Mouse (Mus musculus): ENCODE measurements around the gene Pik3r3. TPM values are rescaled to one million over a fixed set of nuclear protein-coding genes. Genes with fewer than 3 reads are reported as not detected.

Pik3r3 gene
- total RNA-seq (2015; ENCODE audit: low replicate concordance) (not detected in 2 replicates), total RNA-seq (2017; ENCODE audit: low replicate concordance) (0.26 and 0.84 TPM in 2 replicates)

DNA sequence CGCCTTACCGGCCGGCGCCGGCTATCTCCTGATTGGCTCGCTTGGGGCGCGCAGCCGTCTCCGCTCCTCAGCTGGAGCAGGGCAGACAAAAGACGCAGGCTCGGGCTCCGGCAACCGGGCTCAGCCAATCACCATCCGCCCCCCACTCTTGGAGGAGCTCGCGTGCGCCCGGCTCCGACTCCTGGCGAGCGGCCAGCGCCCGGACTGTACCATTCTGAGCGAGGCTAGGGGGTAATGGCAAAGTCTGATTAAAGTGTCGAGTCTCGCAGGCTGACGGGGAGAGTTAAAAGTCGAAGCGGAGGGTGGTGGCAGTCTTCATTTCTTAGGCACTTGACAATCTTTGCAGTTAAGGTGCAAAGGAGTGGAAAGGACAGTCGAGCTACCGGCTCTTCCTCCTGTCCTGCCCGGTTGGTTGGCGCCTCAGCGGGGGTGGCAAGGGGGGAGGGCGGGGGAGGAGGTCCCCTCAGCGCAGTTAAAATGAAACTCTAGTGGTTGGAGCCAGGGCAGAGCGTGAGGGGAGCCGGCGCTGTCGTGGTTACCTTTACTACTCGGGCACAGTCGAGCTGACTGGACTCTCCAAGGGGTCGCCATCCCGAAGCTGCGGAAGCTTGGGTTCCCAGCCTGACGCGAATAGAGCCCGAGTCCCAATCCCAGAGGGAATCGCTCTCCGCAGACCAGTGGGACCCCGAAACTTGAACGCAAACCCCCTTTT, at the start of gene Pik3r3:
Pik3r3 (plus strand) TSS at position 479 of the 712 bp plus-strand sequence.
- ATAC-seq (replicated peaks; ENCODE audit: low FRiP score, poor library complexity, severe bottlenecking), result peak; percentile 99

DNA sequence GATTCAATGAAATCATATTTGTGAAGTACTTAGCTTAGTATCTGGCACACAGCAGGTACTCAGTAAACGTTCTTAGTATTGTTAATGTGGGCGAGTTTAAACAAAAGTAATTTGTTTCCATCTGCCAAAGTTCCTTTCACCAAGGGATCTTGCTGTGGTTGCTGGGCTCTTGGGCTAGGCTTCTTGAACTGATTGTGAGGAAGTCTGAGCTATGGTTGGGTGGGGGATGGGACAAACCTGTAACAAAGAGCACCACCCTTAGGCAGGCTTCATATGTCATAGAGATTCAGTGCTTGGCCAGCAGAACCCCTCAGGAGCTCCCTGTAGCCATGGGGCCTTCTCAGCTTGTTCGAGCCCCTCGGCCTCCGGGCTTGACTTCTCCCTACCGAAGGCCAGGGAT, 48.3 kb upstream of the Pik3r3 start, which contains the start of the genes 1700042G07Rik and Gm49337:
1700042G07Rik (plus strand) TSS at position 301 of the 400 bp plus-strand sequence.
Gm49337 (plus strand) TSS at position 313 of the 400 bp plus-strand sequence.
- no peak for ATAC-seq (replicated peaks; ENCODE audit: low FRiP score, poor library complexity, severe bottlenecking)

DNA sequence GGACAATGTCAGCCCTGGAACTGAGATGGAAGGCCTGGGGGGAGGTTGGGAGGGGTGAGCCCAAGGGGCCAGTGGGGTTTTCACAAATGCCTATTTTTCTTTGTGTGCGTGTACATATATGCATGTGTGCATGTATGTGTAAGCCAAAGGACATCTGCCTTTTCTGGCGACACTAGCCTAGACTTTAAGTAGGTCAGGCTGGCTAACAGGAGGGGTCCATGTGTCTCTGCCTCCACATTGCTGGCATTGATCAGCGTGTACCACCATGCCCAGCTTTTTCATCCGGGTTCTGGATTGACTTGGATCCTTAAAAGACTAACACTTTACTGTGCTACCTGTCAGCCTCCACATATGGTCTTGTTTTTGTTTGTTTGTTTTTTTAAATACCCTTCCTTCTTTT, 47.7 kb upstream of the Pik3r3 start:
- no peak for ATAC-seq (replicated peaks; ENCODE audit: low FRiP score, poor library complexity, severe bottlenecking)

DNA sequence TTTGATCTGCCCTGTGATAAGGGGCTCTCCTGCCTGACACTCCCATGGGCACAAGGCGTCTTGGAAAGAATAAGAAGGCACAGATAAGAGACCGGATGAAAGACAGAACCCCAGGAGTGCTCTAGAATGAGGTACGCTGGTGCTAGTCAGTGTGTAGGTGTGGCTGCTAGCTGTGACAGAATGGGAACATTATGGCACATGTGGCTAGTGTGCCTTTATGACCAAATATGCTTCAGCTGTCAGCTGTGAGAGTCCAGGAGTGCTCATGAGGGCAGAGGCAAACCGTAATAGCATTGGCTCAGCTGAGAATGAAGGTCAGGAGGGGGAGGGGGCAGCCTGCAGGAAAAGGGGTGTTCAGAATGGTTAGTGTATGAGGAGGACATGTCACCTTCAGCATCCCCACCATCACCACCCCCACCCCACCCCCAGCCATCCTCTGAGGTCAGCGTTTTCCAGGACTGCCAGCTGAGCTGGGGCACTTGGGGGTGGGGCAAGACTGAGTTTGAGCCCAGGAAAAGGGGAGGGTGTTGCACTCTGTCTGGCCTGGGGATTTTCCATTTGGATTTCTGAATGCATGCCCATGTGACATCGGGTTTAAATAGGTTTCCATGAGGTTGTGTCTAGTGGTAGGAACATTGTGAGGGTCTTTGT, 46.8 kb upstream of the Pik3r3 start:
- no peak for ATAC-seq (replicated peaks; ENCODE audit: low FRiP score, poor library complexity, severe bottlenecking)

DNA sequence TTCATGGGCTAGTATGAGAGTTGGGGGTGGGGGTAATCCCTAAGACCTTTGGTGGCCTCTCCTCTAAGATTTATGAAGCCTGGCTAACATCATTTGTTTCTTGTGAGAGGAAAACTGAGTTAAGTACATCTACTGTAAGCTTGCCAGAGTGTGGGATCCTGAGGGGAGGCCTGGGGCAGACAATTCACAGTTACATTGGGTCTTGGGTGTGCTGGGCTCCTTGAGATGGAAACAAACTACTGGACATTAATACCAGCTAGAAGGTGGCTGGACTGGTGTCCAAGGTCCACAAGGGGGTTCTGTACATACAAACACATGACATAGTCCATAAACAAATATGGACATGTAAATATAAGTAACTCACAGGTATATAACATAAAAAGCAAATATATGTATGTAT, 46.3 kb upstream of the Pik3r3 start:
- ATAC-seq (replicated peaks; ENCODE audit: low FRiP score, poor library complexity, severe bottlenecking), result no peak

DNA sequence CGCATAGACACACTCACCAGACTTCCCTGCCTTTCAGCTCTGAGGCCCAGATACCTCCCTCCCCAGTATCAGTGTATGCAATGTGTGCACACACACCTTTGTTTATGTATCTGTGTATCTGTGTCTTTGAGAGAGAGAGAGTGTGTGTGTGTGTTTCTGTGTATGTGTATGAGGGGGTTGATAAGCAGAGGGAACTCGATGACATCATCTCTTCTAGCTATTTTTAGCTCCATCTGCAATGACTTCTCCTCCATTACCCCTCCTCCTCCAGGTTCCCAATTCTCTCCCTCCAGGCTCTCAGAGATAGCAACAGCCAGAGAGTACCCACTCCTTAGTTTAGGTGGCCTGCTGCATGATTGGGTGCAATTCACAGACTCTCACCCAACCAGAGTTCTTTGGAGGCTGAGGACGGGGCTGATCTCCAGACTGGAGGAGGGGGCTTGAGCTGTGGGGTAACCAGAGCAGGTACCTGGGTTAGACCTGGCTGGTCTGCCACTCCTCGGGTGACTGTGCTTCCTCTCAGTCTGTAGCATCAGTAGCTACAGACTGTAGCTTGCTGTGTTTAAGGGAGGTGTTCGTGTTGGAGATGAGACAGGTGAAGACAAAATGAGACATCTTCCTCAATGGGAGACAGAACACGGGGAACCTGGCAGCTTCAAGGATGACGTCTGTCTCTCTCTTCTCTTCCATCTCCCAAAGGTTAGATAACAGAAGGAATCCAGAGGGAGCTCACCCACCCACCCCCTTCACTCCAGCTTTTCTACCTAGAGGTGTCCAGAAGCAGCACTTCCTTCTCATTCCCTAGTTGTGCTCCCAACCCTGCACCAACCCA, 45.5 kb upstream of the Pik3r3 start:
- 0 out of 2 replicates have a peak, but pooled peaks have one; percentile 16 for ATAC-seq (replicated peaks; ENCODE audit: low FRiP score, poor library complexity, severe bottlenecking)

DNA sequence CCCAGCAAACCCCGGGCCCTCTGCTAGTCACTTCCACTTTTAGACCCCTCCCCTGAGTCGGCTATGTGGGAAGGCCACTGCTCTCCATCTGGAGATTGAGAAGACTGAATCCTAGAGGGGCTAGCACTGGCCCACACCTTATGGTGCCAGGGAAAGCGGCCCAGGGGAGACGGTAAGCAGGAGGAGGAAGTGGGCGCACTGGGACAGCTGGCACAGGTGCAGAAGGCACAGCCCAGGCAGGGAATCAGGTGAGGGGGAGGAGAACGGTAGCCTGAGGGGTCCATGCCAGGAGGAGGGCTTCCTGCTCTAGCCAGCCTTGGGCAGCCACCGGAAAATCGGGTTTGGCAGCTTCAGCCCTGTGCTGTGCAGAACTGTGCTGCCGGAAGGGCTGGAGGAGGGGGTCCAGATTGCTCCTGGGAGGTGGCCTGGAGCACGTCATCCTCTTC, 44.9 kb upstream of the Pik3r3 start:
- ATAC-seq (replicated peaks; ENCODE audit: low FRiP score, poor library complexity, severe bottlenecking), result 0 out of 2 replicates have a peak, but pooled peaks have one; percentile 27

DNA sequence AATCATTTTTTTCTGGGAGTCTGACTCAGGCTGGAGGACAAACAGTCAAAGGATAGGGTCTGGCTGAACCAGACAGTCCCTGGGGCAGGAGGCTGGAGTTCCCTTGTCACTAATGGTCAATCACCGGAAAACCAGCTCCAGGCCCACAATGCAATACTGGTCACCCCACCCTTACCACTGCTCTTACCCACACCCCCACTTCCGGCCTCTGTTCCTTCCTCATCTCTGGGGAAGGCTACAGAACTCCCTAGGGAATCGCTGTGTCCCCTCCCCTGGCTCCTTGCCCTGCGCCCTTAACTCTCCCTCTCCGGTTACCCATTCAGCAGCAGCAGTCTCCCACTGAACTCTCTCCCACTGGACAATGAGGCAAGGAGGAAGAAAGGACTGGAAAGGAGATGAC, 44.3 kb upstream of the Pik3r3 start:
- ATAC-seq (replicated peaks; ENCODE audit: low FRiP score, poor library complexity, severe bottlenecking), result no peak

DNA sequence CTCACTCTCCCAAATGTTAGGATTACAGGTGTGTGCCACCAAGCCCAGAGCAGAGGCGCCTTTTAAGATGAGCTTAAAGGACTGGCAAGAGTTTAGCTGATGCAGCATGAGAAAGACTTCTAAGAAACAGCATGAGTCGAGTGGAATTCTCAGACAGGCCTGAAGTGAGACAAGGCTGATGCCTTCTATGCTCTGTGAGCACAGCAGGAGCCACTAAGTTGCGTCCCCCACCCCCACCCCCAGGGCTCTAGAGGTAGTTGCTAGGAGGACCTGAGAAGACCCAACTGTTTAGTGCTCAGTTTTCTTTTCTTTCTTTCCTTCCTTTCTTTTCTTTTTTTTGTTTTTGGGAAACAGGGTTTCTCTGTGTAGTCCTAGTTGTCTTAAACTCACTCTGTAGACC, 39.3 kb upstream of the Pik3r3 start:
- no peak for ATAC-seq (replicated peaks; ENCODE audit: low FRiP score, poor library complexity, severe bottlenecking)

DNA sequence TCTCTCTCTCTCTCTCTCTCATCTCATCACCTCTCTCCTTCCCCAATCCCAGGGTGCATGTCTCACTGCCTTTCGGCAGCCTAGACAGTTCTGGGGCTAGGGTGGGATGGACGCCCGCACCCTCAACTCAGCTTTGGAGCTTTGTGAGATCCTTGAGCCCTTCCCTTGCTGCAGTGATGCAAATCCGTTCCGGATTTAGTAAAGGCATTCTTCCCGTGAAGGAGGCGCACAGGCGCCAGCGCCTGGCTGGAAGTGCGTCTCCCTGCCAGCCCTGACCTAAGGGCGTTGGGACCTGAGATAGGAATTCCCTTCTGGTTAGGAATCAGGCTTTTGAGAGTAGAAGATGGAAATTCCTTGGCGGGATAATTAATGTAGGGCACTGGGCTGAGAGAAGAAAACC, 38.7 kb upstream of the Pik3r3 start:
- no peak for ATAC-seq (replicated peaks; ENCODE audit: low FRiP score, poor library complexity, severe bottlenecking)

DNA sequence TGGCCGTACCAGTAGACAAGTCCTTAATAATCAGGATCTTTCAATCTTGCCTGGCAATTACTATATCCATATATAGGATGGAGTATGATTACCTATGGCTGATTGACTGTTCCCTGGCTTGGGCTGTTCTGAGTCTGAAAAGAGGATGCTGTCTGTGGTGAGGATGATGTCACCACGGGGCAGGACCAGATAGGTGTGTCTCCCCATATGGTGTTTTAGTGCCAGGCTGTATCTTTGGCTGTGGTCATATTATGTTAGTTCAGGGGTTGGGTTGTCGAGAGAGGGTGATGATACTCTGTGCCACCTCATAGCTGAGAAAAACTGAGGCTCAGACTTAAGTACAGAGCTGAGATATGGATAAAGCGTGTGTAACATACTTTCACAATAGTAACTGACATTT, 36.3 kb upstream of the Pik3r3 start:
- ATAC-seq (replicated peaks; ENCODE audit: low FRiP score, poor library complexity, severe bottlenecking), result no peak

DNA sequence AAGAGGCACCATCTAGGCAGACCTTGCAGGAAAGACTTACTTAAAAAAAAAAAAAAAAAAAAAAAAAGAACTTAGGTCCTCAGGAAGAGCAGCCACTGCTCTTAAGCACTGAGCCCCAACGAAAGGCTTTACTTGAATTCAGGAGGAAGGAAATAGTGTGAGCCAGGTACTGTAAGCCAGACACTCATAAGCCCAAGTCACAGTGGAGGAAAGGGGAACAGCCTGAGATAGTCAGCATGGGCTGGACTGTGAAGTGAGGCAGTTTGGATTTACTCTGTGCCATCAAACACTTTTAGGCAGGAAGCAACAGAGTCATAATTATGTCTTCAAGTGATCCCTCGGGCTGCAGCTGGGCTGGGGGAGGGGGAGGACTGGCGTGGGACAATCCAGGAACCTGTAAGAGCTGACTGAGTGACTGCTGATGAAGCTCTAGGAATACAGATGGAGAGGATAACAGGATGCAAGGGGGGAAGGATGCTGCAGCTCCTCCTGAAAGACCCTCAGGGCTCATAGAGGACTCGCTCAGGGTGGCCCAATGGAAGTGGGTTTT, 29.1 kb upstream of the Pik3r3 start:
- no peak for ATAC-seq (replicated peaks; ENCODE audit: low FRiP score, poor library complexity, severe bottlenecking)

DNA sequence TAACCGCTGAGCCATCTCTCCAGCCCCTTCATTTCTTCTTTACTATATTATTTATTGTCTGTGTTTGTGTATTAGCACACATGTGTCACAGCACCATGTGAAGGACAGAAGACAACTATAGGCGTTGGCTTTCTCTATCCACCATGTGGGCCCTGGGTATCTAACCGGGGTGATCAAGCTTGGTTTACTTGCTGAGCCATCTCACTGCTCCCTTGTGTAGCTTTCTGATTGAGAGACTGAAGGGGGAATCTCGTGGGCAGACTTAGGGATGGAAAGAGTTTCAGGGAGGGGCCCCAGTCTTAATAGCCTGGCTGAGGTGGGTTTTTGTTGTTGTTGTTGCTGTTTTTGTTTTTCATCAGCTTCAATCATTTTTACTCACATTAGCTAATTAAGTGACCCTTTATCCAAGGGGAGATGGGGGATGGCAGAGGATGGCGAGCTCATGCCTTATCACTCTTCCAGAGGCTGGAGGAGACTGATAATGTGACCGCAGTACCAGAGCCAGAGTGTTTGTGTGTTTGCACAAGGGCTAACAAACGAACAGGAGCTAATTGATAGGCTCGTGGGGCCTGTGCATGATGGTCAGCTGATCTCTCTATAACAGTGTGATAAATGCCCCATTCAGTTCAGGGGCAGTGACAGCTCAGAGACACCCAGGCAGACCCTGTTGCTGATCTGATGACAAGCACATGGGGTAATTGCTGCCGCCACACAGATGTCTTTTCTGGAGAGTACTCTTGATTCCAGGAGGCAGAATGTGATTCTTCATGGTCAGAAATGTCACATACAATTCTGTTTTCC, 27.6 kb upstream of the Pik3r3 start:
- peak; percentile 90 for ATAC-seq (replicated peaks; ENCODE audit: low FRiP score, poor library complexity, severe bottlenecking)

DNA sequence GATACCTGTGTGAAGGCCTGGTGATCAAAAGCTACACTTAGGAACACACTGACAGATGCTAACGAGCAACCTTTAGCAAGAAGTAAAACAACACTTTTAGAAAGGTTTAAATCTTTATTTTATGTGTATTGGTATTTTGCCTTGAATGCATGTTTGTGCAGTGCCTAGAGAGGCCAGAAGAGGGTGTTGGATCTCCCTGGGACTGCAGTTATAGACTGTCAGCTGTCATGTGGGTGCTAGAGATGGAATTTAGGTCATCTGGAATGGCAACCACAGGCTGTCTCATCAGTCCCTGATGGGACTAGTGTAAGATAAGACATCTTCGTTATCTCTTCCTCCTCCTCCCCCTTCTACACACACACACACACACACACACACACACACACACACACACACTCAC, 23.0 kb upstream of the Pik3r3 start:
- no peak for ATAC-seq (replicated peaks; ENCODE audit: low FRiP score, poor library complexity, severe bottlenecking)

DNA sequence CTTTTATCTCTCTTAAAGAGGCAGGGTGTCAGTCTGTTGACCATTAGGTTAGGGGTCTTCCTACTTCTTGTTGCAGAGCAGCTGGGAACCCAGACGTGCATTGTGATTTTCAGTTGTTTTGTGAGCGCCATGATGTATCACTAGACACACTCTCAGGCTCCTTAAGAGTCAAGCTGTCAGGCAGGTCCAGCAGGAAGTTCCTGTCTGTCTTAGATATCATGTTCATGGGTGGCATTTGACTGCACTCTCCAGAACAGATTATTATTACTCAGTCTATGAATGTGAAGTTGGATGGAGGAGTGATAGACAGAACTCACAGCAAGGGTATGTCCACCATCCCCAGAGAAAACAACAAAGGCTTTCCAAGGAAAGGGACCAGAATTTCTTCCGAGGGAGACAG, 17.0 kb upstream of the Pik3r3 start:
- no peak for ATAC-seq (replicated peaks; ENCODE audit: low FRiP score, poor library complexity, severe bottlenecking)

DNA sequence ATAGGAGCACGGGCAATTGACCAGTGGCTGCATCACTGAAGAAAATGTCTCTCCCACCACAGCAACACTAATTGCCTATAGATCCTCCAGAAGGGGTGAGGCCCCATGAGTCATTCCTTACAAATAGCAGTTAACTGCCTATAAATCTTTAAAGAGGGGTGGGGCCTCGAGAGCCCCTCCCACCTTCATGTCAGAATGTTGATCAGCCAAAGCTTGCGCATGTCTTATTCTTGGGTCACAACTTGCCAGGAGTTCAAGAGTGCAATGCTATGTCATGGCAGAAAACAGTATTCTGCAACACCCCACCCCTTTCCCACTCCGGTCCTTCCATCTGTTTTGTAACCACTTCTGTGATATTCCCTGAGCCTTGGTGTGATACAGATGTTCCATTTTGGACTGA, 14.9 kb upstream of the Pik3r3 start:
- no peak for ATAC-seq (replicated peaks; ENCODE audit: low FRiP score, poor library complexity, severe bottlenecking)

DNA sequence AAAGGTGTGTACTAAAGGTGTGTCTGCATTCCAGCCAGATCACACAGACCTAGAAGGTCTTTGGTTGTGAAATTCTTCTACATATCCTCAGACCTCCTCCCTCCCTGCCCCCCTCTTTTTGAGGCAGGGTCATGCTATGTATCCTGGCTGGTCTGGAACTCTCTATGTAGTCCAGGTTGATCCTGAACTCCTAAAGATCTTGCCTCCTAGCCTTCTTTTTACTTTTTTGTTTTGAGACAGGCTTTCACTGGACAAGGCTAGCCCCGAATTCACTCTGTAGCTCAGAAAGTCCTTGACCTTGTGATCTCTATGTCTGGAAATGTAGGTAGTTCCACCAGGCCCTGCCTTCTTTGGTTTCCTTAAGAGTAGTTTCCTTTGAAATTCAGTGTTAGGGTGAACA, 12.5 kb upstream of the Pik3r3 start:
- ATAC-seq (replicated peaks; ENCODE audit: low FRiP score, poor library complexity, severe bottlenecking), result no peak

DNA sequence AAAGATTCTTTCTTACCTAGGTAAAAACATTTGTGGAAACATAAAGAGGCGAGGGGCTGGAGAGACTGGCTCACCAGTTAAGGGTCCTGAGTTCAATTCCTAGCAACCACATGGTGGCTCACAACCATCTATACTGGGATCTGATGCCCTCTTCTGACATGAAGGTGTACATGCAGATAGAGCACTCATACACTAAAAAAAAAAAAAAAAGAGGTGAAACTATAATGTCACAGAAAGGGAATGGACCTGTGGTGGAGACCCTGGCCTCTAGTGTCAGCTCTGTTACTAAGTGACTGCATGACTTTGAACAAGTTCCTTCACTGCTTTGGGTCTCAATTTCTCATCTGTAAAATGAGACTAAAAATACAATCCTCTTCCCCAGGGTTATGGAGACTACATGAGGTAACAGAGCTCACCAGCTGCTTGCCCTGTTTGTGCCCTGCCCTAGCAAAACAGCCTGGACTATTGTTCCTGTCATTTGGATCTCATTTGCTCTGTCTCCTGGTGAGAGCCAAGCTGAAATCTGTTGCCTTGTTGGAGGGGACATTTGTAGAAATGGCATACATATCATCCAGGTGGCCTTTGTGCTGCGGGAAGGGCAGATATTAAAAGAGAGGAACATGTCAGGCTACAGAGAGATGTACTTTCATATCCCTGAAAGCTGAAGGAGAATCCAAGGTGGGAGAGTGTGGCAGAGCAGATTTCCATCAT, 5.4 kb upstream of the Pik3r3 start:
- ATAC-seq (replicated peaks; ENCODE audit: low FRiP score, poor library complexity, severe bottlenecking), result no peak

DNA sequence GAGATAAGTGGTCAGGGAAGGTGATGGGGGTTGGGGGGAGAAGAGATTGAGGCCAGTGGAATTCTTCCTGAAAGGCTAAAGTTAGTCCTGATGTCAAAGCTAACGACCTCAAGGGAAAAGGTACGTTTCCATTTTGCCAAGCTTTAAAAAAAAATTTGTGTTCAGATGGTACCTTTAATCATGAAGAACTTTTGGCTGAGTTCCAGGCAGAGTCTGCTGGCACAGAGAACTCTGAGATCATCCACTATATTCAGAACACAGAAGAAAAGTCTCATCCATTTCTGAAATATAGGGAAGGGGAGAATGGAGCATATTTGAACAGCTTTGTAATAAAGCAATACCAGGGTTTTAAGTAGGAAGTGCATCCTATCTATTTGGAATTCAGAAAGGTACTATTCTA, 4.4 kb upstream of the Pik3r3 start:
- no peak for ATAC-seq (replicated peaks; ENCODE audit: low FRiP score, poor library complexity, severe bottlenecking)

All from erythroblast, adult 5-6 weeks (primary cell).